Mouse (Mus musculus): ENCODE data around the gene Plekho2. TPM values are rescaled to one million over a fixed set of nuclear protein-coding genes. Genes with fewer than 3 reads are reported as not detected.

The Plekho2 gene
- total and polyA plus RNA-seq, 3 experiments = 7.9 to 33.8 (median 13.9) TPM

DNA sequence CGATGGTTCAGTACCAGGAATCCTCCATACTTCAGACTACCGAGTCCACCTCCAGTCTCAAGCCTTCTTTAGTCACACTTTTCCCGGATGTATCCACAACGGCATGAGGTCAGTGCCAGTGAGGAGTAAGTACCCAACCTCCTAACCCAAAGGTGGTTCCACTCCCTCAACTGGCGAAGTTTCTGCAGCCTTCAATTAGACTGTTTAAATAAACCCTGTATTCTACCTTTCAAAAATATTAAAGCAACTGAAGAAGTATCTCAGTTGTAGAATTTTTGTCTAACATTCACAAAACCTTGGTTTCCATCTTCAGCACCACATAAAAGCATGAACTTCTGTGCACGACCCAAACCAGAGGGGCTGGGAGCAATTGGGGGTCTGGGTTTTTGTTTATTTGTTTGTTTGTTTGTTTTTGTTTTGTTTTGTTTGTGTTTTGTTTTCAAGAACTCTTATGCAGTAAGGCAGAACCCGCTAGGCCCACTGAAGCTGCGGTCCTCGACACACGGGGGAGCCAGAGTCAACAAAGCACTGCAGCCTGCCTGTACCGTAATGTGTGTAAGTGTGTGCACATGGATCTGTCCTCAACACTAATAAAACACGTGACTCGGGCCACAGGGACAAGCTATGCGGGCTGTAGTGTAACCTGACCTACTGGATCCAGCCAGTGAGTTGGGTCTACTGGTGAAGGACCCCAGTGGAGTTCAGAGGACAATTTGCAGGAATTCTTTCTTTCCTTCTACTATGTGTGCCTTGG lies 56.1 kb downstream of the Plekho2 start (continued):
- TF ChIP-seq TCF12 (IDR thresholded peaks at IDR 0.05; ENCODE audit: low read depth, low read length) (no peak; the same call in 1 of the 2 replicates), MXI1 (IDR thresholded peaks at IDR 0.05; ENCODE audit: low read depth, low read length) (peak; percentile 100), CHD1 (IDR thresholded peaks at IDR 0.05; ENCODE audit: low read depth, low read length) (no peak), MAFK (IDR thresholded peaks at IDR 0.05; ENCODE audit: insufficient replicate concordance, low read length) (no peak)

GRCm38 (mm10) chr9:65520505-65520876 lies 59.3 kb downstream of the Plekho2 start:
- no peak overlapping the region for H3K9ac ChIP-seq (ENCODE audit: insufficient read depth, low read depth)

DNA sequence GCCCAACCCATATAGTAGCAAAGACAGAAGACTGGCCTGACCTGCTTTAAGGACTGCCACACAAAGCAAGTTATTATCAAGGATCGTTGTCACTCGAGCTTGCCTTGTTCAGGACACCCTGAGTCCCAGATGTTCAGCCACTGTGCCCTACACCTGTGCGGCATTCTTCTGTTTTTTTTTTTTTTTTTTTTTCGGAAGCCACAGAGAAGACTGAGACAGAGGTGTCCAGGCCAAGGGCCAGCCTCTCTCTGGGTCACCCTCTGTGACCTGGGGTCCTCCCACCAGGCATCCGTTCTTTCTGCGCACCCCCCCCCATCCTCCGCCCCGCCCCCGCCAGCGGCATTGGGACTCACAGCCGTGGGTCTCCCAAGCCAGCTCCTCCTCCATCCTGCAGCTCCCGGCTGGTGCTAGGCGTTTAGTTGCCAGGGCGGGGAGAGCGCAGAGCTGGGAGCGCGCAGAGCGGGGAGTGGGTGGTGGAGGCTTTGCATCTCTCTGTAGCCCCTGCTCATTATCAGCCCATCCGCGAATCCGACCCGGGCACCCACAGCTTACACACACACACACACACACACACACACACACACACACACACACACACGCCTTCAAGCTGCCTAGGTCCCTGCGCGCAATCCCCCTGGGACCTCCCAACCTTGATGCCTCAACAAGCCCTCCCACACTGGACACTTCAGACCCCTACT lies 59.9 kb downstream of the Plekho2 start, which contains the start of gene Ankdd1a:
Gene Ankdd1a, minus strand, starts transcription at position 387 of the 698 bp plus-strand sequence.
- dilution Hi-C loops (cut with MboI; ENCODE audit: extremely low pct_ligation_motif_present, extremely low pct_unique_long_range_greater_than_20kb, low sequenced_read_pairs) = no loop called here
- no peak within 1 kb of the TSS for H3K9ac ChIP-seq (ENCODE audit: insufficient read depth, low read depth)
- H3K79me2 ChIP-seq (replicated peaks; ENCODE audit: control insufficient read depth, extremely low read depth, insufficient read depth, poor library complexity, severe bottlenecking) = no peaks in the 10 kb centered on the region
- peaks cover 0 to 5% of the 10 kb centered on the region in 2 experiments; a peak in 2 of 4 replicates for H3K4me1 ChIP-seq (ENCODE audit: control insufficient read depth in 1 of 2, insufficient read depth in 2 of 2)
- in situ Hi-C loops (cut with MboI; ENCODE audit: low pct_ligation_motif_present, low pct_unique_long_range_greater_than_20kb, low sequenced_read_pairs) = loop anchor here (10.0 kb wide), 1 partner anchor 135 kb away; no protein-coding TSS in a partner anchor
- no peaks in the 10 kb centered on the region for H3K9me3 ChIP-seq (replicated peaks; ENCODE audit: low read length)
- no peaks in the 10 kb centered on the region for H3K27me3 ChIP-seq (replicated peaks)
- no peak within 1 kb of the TSS for H3K27ac ChIP-seq (ENCODE audit: insufficient read depth, low read depth)
- H3K4me3 ChIP-seq (replicated peaks in 1 of 3; ENCODE audit: low read depth in 2 of 3, low read length in 2 of 3, poor library complexity in 1 of 3) = no peak within 1 kb of the TSS
- DNase-seq (ENCODE audit: extremely low read depth) = no peak
- no peaks in the 10 kb centered on the region for H3K36me3 ChIP-seq (replicated peaks in 1 of 2; ENCODE audit: control insufficient read depth in 1 of 2, insufficient read depth in 1 of 2, low read length in 1 of 2)
- TF ChIP-seq SMC3 (IDR thresholded peaks at IDR 0.05; ENCODE audit: low read depth, low read length) = no peak
- no peak for TF ChIP-seq ZC3H11A (IDR thresholded peaks at IDR 0.05; ENCODE audit: low read depth, low read length)
- no peak for TF ChIP-seq GABPA (IDR thresholded peaks at IDR 0.05; ENCODE audit: insufficient replicate concordance, low read depth, low read length)
- TF ChIP-seq ZKSCAN1 (IDR thresholded peaks at IDR 0.05; ENCODE audit: borderline replicate concordance, low read depth, low read length) = no peak
- TF ChIP-seq JUN (IDR thresholded peaks at IDR 0.05; ENCODE audit: insufficient read depth, low read depth, low read length) = no peak
- TF ChIP-seq PAX5 (IDR thresholded peaks at IDR 0.05; ENCODE audit: low read length) = no peak
- no peak within 1 kb of the TSS for H3K4me2 ChIP-seq (ENCODE audit: insufficient read depth, low read depth, poor library complexity, severe bottlenecking)

More at GRCm38 (mm10) chr9:65520505-65520876, 59.3 kb downstream of the Plekho2 start:
- no peak overlapping the region for H3K4me3 ChIP-seq (replicated peaks in 1 of 3; ENCODE audit: low read depth in 2 of 3, low read length in 2 of 3, poor library complexity in 1 of 3)
- no peaks in the 10 kb centered on the region for H3K79me2 ChIP-seq (replicated peaks; ENCODE audit: control insufficient read depth, extremely low read depth, insufficient read depth, poor library complexity, severe bottlenecking)
- TF ChIP-seq JUN (IDR thresholded peaks at IDR 0.05; ENCODE audit: insufficient read depth, low read depth, low read length) (no peak), POLR2AphosphoS2 (IDR thresholded peaks at IDR 0.05; ENCODE audit: low read depth, low read length) (no peak), GABPA (IDR thresholded peaks at IDR 0.05; ENCODE audit: insufficient replicate concordance, low read depth, low read length) (no peak), IRF4 (IDR thresholded peaks at IDR 0.05; ENCODE audit: low read depth, low read length) (no peak), JUND (conservative IDR thresholded peaks at IDR 0.05; ENCODE audit: low read depth, low read length) (no peak), ZNF384 (IDR thresholded peaks at IDR 0.05; ENCODE audit: low read depth, low read length) (no peak), CHD2 (IDR thresholded peaks at IDR 0.05; ENCODE audit: low read length) (no peak), POLR2A (IDR thresholded peaks at IDR 0.05; ENCODE audit: low read depth, low read length) (no peak), KAT2A (IDR thresholded peaks at IDR 0.05; ENCODE audit: insufficient replicate concordance, low read length) (no peak), MXI1 (IDR thresholded peaks at IDR 0.05; ENCODE audit: low read depth, low read length) (no peak), UBTF (IDR thresholded peaks at IDR 0.05; ENCODE audit: low read depth, low read length) (no peak)
- H3K9me3 ChIP-seq (replicated peaks; ENCODE audit: low read length) = no peaks in the 10 kb centered on the region
- peaks cover 0 to 5% of the 10 kb centered on the region in 2 experiments; a peak in 2 of 4 replicates for H3K4me1 ChIP-seq (ENCODE audit: control insufficient read depth in 1 of 2, insufficient read depth in 2 of 2)
- dilution Hi-C loops (cut with MboI; ENCODE audit: extremely low pct_ligation_motif_present, extremely low pct_unique_long_range_greater_than_20kb, low sequenced_read_pairs) = no loop called here
- H3K27ac ChIP-seq (ENCODE audit: insufficient read depth, low read depth) = no peak overlapping the region
- no peaks in the 10 kb centered on the region for H3K27me3 ChIP-seq (replicated peaks)
- no peak for DNase-seq (ENCODE audit: extremely low read depth)
- in situ Hi-C loops (cut with MboI; ENCODE audit: low pct_ligation_motif_present, low pct_unique_long_range_greater_than_20kb, low sequenced_read_pairs) = loop anchor here (10.0 kb wide), 1 partner anchor 134 kb away; no protein-coding TSS in a partner anchor
- H3K36me3 ChIP-seq (replicated peaks in 1 of 2; ENCODE audit: control insufficient read depth in 1 of 2, insufficient read depth in 1 of 2, low read length in 1 of 2) = no peaks in the 10 kb centered on the region
- H3K4me2 ChIP-seq (ENCODE audit: insufficient read depth, low read depth, poor library complexity, severe bottlenecking) = no peak overlapping the region
